Mouse (Mus musculus): ENCODE measurements around the gene Akap8. TPM values are rescaled to one million over a fixed set of nuclear protein-coding genes. Genes with fewer than 3 reads are reported as not detected.

The Akap8 gene
- polyA plus RNA-seq, 1 experiment: 113 TPM

- H3K27ac ChIP-seq (ENCODE audit: control insufficient read depth, insufficient read depth, low read depth, low read length, poor library complexity): no peak overlapping the region
- WGBS: 94% methylated on average over 8 of the region's 8 CpGs
- no peak overlapping the region for H3K4me3 ChIP-seq (replicated peaks; ENCODE audit: control insufficient read depth, low read depth, low read length)
- no peaks in the 10 kb centered on the region; the same call in 1 of the 2 replicates for H3K4me1 ChIP-seq (ENCODE audit: control insufficient read depth, insufficient read depth, low read length)
- TF ChIP-seq CTCF (IDR thresholded peaks at IDR 0.05; ENCODE audit: control insufficient read depth, insufficient read depth, low read length) (no peak), POLR2A (IDR thresholded peaks at IDR 0.05; ENCODE audit: borderline replicate concordance, control insufficient read depth, low read depth, low read length) (no peak)
These were observed 4.0 kb downstream of the Akap8 start for GRCm38 (mm10) chr17:32317032-32317431.

GRCm38 (mm10) chr17:32315560-32315959, 5.5 kb downstream of the Akap8 start:
- H3K27ac ChIP-seq (ENCODE audit: control insufficient read depth, insufficient read depth, low read depth, low read length, poor library complexity): no peak overlapping the region
- no peaks in the 10 kb centered on the region; the same call in 1 of the 2 replicates for H3K4me1 ChIP-seq (ENCODE audit: control insufficient read depth, insufficient read depth, low read length)
- 92% methylated on average over 5 of the region's 5 CpGs for WGBS
- no peak for TF ChIP-seq CTCF (IDR thresholded peaks at IDR 0.05; ENCODE audit: control insufficient read depth, insufficient read depth, low read length)
- no peak for TF ChIP-seq POLR2A (IDR thresholded peaks at IDR 0.05; ENCODE audit: borderline replicate concordance, control insufficient read depth, low read depth, low read length)
- no peak overlapping the region for H3K4me3 ChIP-seq (replicated peaks; ENCODE audit: control insufficient read depth, low read depth, low read length)

- no peak overlapping the region for H3K27ac ChIP-seq (ENCODE audit: control insufficient read depth, insufficient read depth, low read depth, low read length, poor library complexity)
- 64% methylated on average over 5 of the region's 5 CpGs for WGBS
These were observed 7.1 kb downstream of the Akap8 start for GRCm38 (mm10) chr17:32313892-32314291.

GRCm38 (mm10) chr17:32312801-32313200, 8.2 kb downstream of the Akap8 start:
- no peak for TF ChIP-seq CTCF (IDR thresholded peaks at IDR 0.05; ENCODE audit: control insufficient read depth, insufficient read depth, low read length)
- TF ChIP-seq POLR2A (IDR thresholded peaks at IDR 0.05; ENCODE audit: borderline replicate concordance, control insufficient read depth, low read depth, low read length): no peak
- Histone ChIP-seq H3K27ac (ENCODE audit: control insufficient read depth, insufficient read depth, low read depth, low read length, poor library complexity) (no peak overlapping the region), H3K4me3 (replicated peaks; ENCODE audit: control insufficient read depth, low read depth, low read length) (no peak overlapping the region), H3K4me1 (ENCODE audit: control insufficient read depth, insufficient read depth, low read length) (no peaks in the 10 kb centered on the region)
- WGBS: 93% methylated on average over 8 of the region's 8 CpGs

More at GRCm38 (mm10) chr17:32313892-32314291, 7.1 kb downstream of the Akap8 start:
- H3K4me3 ChIP-seq (replicated peaks; ENCODE audit: control insufficient read depth, low read depth, low read length): no peak overlapping the region
- no peak for TF ChIP-seq CTCF (IDR thresholded peaks at IDR 0.05; ENCODE audit: control insufficient read depth, insufficient read depth, low read length)
- TF ChIP-seq POLR2A (IDR thresholded peaks at IDR 0.05; ENCODE audit: borderline replicate concordance, control insufficient read depth, low read depth, low read length): no peak
- H3K4me1 ChIP-seq (ENCODE audit: control insufficient read depth, insufficient read depth, low read length): no peaks in the 10 kb centered on the region

- H3K4me3 ChIP-seq (replicated peaks; ENCODE audit: control insufficient read depth, low read depth, low read length): no peak overlapping the region
- no peaks in the 10 kb centered on the region for H3K4me1 ChIP-seq (ENCODE audit: control insufficient read depth, insufficient read depth, low read length)
- TF ChIP-seq POLR2A (IDR thresholded peaks at IDR 0.05; ENCODE audit: borderline replicate concordance, control insufficient read depth, low read depth, low read length) (no peak), CTCF (IDR thresholded peaks at IDR 0.05; ENCODE audit: control insufficient read depth, insufficient read depth, low read length) (no peak)
- H3K27ac ChIP-seq (ENCODE audit: control insufficient read depth, insufficient read depth, low read depth, low read length, poor library complexity): no peak overlapping the region
- 56% methylated on average over 4 of the region's 4 CpGs for WGBS
These were observed 13.1 kb downstream of the Akap8 start for GRCm38 (mm10) chr17:32307963-32308362.

DNA sequence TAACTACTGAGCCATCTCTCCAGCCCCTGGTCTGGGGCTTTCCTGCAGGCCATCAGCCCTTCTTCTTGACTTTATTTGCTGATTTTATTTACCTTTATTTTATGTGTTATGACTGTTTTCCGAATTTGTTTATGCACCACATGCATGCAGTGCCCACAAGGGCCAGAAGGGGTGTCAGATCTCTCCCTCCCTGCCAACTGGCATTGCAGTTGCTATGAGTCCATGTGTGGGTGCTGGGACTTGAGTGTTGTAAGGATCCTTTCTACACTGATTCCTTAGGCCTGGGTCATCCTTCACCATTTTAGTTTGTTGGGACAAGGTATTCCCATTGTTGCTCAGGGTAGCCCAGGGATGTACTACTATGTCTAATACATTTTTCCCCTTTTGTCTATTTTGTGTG, 22.9 kb downstream of the Akap8 start:
- TF ChIP-seq CTCF (IDR thresholded peaks at IDR 0.05; ENCODE audit: control insufficient read depth, insufficient read depth, low read length) (no peak), POLR2A (IDR thresholded peaks at IDR 0.05; ENCODE audit: borderline replicate concordance, control insufficient read depth, low read depth, low read length) (no peak)
- WGBS: 84% methylated on average over 1 of the region's 1 CpGs
- H3K27ac ChIP-seq (ENCODE audit: control insufficient read depth, insufficient read depth, low read depth, low read length, poor library complexity): no peak overlapping the region
- no peaks in the 10 kb centered on the region for H3K4me1 ChIP-seq (ENCODE audit: control insufficient read depth, insufficient read depth, low read length)
- no peak overlapping the region for H3K4me3 ChIP-seq (replicated peaks; ENCODE audit: control insufficient read depth, low read depth, low read length)

DNA sequence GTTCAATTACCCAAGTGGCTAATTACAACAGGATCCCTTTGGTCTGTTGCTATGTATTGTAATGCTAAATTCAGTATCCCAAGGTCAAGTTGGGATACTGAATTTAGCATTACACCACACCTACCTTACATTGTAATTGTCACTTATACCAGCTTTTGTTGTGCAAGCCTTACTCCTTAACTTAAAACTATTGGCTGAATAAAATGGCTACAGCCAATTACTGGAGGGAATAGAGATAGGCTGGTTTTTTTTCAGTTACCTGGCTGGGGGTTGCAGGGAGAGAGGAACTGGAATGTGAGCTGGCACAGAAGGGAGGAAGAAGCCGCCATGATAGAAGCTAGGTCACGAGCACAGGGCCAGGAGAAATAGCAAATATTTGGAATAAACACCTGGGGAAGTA, 25.1 kb downstream of the Akap8 start:
- H3K4me3 ChIP-seq (replicated peaks; ENCODE audit: control insufficient read depth, low read depth, low read length): no peak overlapping the region
- TF ChIP-seq CTCF (IDR thresholded peaks at IDR 0.05; ENCODE audit: control insufficient read depth, insufficient read depth, low read length) (no peak), POLR2A (IDR thresholded peaks at IDR 0.05; ENCODE audit: borderline replicate concordance, control insufficient read depth, low read depth, low read length) (no peak)
- H3K4me1 ChIP-seq (ENCODE audit: control insufficient read depth, insufficient read depth, low read length): no peaks in the 10 kb centered on the region
- no peak overlapping the region for H3K27ac ChIP-seq (ENCODE audit: control insufficient read depth, insufficient read depth, low read depth, low read length, poor library complexity)
- WGBS: 85% methylated on average over 2 of the region's 2 CpGs

DNA sequence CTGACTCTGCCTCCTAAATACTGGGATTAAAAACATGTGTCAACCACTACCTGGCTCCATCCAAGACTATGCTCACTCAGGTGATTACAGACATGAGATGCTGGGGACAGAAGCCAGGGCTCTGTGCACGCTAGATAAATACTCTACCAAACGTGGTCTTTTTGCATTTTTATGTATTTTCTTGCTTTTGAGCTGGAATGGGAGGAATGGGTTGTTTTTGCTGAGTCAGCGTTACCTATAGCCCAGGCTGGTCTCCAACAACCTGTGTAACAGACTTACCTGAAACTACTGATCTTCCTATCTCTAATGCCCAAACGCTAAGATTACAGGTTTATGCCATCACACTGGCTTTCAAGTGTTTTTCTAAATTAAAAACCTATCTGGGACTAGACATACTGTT, 25.9 kb downstream of the Akap8 start:
- no peak for TF ChIP-seq POLR2A (IDR thresholded peaks at IDR 0.05; ENCODE audit: borderline replicate concordance, control insufficient read depth, low read depth, low read length)
- TF ChIP-seq CTCF (IDR thresholded peaks at IDR 0.05; ENCODE audit: control insufficient read depth, insufficient read depth, low read length): no peak
- WGBS: 73% methylated on average over 4 of the region's 4 CpGs
- Histone ChIP-seq H3K27ac (ENCODE audit: control insufficient read depth, insufficient read depth, low read depth, low read length, poor library complexity) (no peak overlapping the region), H3K4me3 (replicated peaks; ENCODE audit: control insufficient read depth, low read depth, low read length) (no peak overlapping the region), H3K4me1 (ENCODE audit: control insufficient read depth, insufficient read depth, low read length) (no peaks in the 10 kb centered on the region)

DNA sequence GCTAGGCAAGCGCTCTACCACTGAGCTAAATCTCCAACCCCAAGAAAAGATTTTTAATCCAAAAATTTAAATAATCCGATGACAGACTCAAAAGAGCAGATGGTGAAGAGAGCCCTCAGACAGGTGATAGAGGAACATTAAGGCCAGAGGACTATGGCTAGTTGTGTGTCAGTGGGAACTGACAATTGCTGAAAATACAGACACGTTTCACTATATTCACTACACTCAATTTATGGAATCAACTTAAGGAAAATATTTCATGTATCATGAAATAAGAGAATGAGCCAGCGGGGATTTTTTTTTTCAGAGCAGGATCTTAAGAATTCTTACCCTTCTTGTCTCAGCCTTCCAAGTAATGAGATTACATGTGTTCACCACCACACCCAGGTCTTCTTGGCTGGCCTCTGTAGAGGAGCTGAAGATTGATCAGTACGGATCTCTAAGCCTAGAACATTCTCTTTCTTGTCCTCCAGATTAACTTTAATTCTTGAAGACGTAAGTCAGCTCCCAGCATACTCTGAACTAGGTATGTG, 35.8 kb downstream of the Akap8 start:
- no peak overlapping the region for H3K4me3 ChIP-seq (replicated peaks; ENCODE audit: control insufficient read depth, low read depth, low read length)
- peaks cover 4% of the 10 kb centered on the region for H3K4me1 ChIP-seq (ENCODE audit: control insufficient read depth, insufficient read depth, low read length)
- TF ChIP-seq CTCF (IDR thresholded peaks at IDR 0.05; ENCODE audit: control insufficient read depth, insufficient read depth, low read length): no peak
- no peak for TF ChIP-seq POLR2A (IDR thresholded peaks at IDR 0.05; ENCODE audit: borderline replicate concordance, control insufficient read depth, low read depth, low read length)
- 48% methylated on average over 6 of the region's 6 CpGs for WGBS
- peak overlapping the region; percentile 100 for H3K27ac ChIP-seq (ENCODE audit: control insufficient read depth, insufficient read depth, low read depth, low read length, poor library complexity)

All from bone marrow, adult 2 months (tissue).